Mouse (Mus musculus) thymus, postnatal 36 days (tissue): Measurements from ENCODE around the gene Csn1s2a.
"Not testable (repeated sequence)": the region's sequence is repeated elsewhere in the genome, so short reads cannot be mapped to it uniquely, and the experiment has no call there.

ENCODE experiments used
- DNase-seq, 2 experiments: peaks; one replicate each; pipeline ENCODE4 v3.0.0; 2022; ENCODE audit warnings: mixed read lengths in 2 of 2

Gene Csn1s2a

DNA sequence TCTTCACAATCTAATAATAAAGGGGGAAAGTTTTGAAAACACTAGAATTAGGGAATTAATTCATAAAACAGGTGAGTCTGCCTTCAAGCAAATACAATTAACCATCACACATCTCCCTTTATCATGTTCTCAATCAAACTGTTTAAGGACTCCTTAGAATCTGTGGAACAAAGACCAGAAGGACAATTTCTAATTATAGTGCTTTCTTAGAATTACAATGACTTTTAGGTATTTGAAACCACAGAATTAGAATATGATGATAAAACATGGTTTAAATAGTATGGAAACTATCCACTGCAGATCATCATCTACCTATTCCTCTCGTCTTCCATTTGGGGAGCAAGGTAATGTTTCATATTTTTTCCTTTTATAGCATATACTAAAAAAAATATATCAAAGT, at the start of gene Csn1s2a:
Csn1s2a (plus strand) TSS at position 301 of the 400 bp plus-strand sequence.
- DNase-seq: no peak

GRCm38 (mm10) chr5:87734821-87735220, 39.5 kb upstream of the Csn1s2a start:
- DNase-seq: no peak

DNA sequence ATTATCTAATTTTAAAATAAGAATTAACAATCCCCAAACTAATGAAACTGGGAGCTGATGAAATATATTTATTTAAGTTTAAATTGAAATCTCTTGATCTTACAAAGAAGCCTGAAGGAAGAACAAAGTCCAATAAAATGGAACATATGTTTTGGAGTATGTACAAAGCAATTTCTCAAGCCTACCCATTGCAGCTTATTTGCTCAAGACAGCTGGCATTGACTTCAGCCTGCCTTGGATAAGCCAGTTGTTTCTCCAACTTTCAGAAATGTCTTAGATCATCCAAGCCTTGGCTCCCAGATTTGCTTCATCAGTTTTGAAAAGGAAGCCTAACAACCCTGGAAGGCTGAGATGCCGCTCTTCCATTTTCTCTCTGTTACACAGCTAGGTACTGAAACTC, 20.9 kb upstream of the Csn1s2a start:
- no peak for DNase-seq

DNA sequence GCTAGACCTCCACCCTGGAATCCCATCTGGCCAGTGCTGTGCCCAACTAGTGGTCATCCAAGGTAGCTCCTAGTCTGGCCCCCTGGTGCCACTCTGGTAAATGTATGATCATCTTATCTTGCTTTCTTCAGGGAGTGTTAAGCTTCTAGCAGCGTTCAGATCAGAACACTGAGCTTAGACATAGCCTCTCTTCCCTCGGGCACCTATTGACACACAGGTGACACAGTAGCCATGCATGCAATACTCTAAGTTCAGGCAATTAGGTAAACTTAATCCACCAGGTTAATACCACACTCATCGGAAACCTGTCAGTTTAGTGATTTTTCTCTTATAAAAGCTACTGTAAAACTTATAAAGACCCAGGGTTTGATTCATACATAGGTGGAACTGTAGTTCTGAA, 9.8 kb upstream of the Csn1s2a start:
- DNase-seq: no peak

GRCm38 (mm10) chr5:87772151-87772550, 2.2 kb upstream of the Csn1s2a start:
- not testable (repeated sequence) for DNase-seq

DNA sequence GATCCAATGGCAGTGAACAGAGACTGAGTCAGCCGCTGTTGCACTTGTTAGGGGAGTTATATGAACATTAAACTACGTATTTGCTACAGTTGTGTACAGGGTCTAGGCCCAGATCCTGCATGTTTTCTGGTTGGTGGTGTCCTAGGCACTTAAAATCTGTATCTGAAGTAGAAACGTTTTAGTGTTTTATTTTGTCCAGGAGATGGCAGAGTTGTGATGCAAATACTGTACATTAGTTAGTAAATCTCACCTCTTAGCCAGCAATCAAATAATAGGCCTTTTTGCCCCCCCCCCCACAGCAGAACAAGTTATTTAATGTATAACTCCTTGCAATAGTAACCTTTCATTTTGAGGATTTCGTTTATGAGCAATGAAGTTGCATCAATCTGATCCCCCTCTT, 8.4 kb downstream of the Csn1s2a start:
- DNase-seq: no peak

GRCm38 (mm10) chr5:87807782-87808181, 33.4 kb downstream of the Csn1s2a start, which contains the start of gene Csn1s2b:
Csn1s2b (plus strand) TSS chr5:87808082.
- DNase-seq: no peak

DNA sequence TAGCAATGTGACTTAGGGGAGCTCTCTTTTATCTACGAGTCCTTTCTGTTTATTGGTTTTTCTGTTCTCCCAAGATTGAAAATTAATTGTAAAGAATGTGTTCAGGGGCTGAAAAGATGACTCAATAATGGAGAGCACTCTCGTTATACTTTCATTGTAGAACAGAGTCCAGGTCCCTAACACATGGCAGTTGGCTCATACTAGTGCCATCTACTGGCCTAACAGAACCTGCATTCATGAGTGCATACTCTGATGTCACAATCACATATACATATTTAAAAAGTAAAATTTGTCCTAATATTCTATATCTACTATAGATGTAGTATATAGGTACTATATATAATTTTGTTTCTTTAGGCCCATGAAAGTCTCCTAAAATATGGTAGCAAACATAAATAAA, 34.9 kb downstream of the Csn1s2a start:
- no peak for DNase-seq

DNA sequence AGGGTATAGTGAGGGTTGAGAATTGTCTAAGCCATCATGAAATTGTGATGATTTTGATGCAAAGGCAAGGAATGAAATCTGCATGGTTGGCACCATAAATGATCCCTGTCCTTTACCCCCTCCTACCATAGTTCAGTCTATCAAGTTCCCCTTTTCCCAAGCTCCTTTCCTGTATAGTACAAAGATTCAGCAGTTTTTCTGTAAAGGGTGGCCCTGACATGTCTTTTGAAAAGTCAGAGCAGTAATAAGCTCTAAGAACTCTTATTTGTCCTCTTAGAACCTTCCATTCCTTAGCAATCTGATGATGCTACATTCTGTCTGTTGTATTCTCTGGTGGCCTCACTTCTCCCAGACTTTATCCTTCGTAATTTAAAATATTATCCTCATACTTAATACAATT, 51.0 kb downstream of the Csn1s2a start, which contains the start of gene Prr27:
Prr27 (plus strand) TSS at position 301 of the 400 bp plus-strand sequence.
- no peak for DNase-seq
